Mouse (Mus musculus) myocyte (in vitro differentiated cells): ENCODE data around the gene AI182371. TPM values are rescaled to one million over a fixed set of nuclear protein-coding genes. Genes with fewer than 3 reads are reported as not detected.

ENCODE experiments used
- H3K27me3 ChIP-seq: one replicate; pipeline ENCODE4 v1.6.1; 2011; ENCODE audit not compliant: control insufficient read depth, insufficient read depth, insufficient read length
- H3K36me3 ChIP-seq: one replicate; pipeline ENCODE4 v1.6.1; 2011; ENCODE audit not compliant: control insufficient read depth, insufficient read depth
- H3K4me2 ChIP-seq: one replicate; pipeline ENCODE4 v1.6.1; 2011; ENCODE audit warnings: low read depth, control low read depth
- H3K4me3 ChIP-seq: one replicate; pipeline ENCODE4 v1.5.1; 2011; ENCODE audit warnings: mild to moderate bottlenecking, control low read depth, moderate library complexity
- H3K79me2 ChIP-seq: one replicate; pipeline ENCODE4 v1.6.1; 2011; ENCODE audit not compliant: control insufficient read depth, insufficient read depth
- H3ac ChIP-seq: one replicate; pipeline ENCODE4 v1.6.1; 2011; ENCODE audit not compliant: control insufficient read depth, insufficient read length
- CEBPB ChIP-seq: IDR thresholded peaks from 2 replicates; pipeline ENCODE4 v1.6.1; 2011; ENCODE audit warnings: mild to moderate bottlenecking, moderate library complexity; ENCODE audit not compliant: poor library complexity, insufficient read depth, severe bottlenecking
- E2F4 ChIP-seq: IDR thresholded peaks from one replicate; pipeline ENCODE4 v1.6.1; 2011; ENCODE audit warnings: mild to moderate bottlenecking, control low read depth, moderate library complexity; ENCODE audit not compliant: insufficient read depth
- MAX ChIP-seq: IDR thresholded peaks from one replicate; pipeline ENCODE4 v1.6.1; 2011; ENCODE audit warnings: low read depth, mild to moderate bottlenecking, control low read depth
- MYOD1 ChIP-seq, 3 experiments: IDR thresholded peaks; one replicate each; pipeline ENCODE4 v1.6.1; 2011; ENCODE audit warnings: control low read depth in 2 of 3, low read depth in 2 of 3, mild to moderate bottlenecking in 2 of 3, moderate library complexity in 1 of 3; ENCODE audit not compliant: insufficient read length in 2 of 3, control insufficient read depth in 1 of 3
- MYOG ChIP-seq, 3 experiments: IDR thresholded peaks; one replicate each; pipeline ENCODE4 v1.6.1; 2011; ENCODE audit warnings: control low read depth in 2 of 3, low read depth in 2 of 3, mild to moderate bottlenecking in 2 of 3; ENCODE audit not compliant: insufficient read length in 2 of 3, control insufficient read depth in 1 of 3, insufficient read depth in 1 of 3
- POLR2A ChIP-seq: IDR thresholded peaks from one replicate; pipeline ENCODE4 v1.6.1; 2011; ENCODE audit warnings: low read depth, mild to moderate bottlenecking, control low read depth, moderate library complexity; ENCODE audit not compliant: insufficient read length
- POLR2AphosphoS2 ChIP-seq: IDR thresholded peaks from one replicate; pipeline ENCODE4 v1.6.1; 2011; ENCODE audit warnings: low read depth, control low read depth; ENCODE audit not compliant: insufficient read length
- REST ChIP-seq: IDR thresholded peaks from one replicate; pipeline ENCODE4 v1.6.1; 2011; ENCODE audit warnings: mild to moderate bottlenecking, control low read depth, moderate library complexity; ENCODE audit not compliant: insufficient read depth, insufficient read length
- SRF ChIP-seq: IDR thresholded peaks from one replicate; pipeline ENCODE4 v1.6.1; 2011; ENCODE audit warnings: low read depth; ENCODE audit not compliant: control insufficient read depth, insufficient read length
- TCF12 ChIP-seq: IDR thresholded peaks from one replicate; pipeline ENCODE4 v1.6.1; 2011; ENCODE audit warnings: mild to moderate bottlenecking, control low read depth; ENCODE audit not compliant: poor library complexity, insufficient read depth, severe bottlenecking
- TCF3 ChIP-seq: IDR thresholded peaks from one replicate; pipeline ENCODE4 v1.6.1; 2011; ENCODE audit warnings: low read depth, control low read depth; ENCODE audit not compliant: insufficient read length
- USF1 ChIP-seq: IDR thresholded peaks from one replicate; pipeline ENCODE4 v1.6.1; 2011; ENCODE audit warnings: low read depth, mild to moderate bottlenecking, control low read depth, moderate library complexity
- polyA plus RNA-seq: library from polyadenylated mRNA; unstranded; fragments of >200 nt; fragmentation: generic; extraction: Trizol; gene quantifications from one replicate; pipeline ENCODE4 v1.2.1, GENCODE M21; 2012; ENCODE audit warnings: missing spikeins

The AI182371 gene
- polyA plus RNA-seq, result 0.05 TPM

DNA sequence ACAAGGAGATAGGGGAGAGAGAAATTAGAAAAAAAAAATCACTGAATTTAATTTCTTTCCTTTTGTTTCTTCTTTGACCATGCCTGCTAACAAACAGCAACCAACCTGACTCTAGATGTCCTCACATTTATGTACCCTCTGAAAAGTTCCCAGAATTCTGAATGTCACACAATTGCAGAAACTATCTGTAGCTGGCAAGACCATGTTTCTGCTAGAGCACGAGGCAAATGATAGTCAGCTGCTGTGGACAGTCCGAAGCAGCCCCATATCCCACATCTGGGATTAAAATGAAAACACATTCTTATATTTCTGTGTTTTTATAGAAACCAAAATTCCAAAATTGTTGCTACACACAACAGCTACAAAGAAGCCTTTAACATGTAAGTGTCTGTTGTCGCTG is at the start of gene AI182371:
AI182371 (minus strand) TSS at position 101 of the 400 bp plus-strand sequence.
- H3K4me2 ChIP-seq, result no peak within 1 kb of the TSS
- no peaks in the 10 kb centered on the region for H3K79me2 ChIP-seq
- peaks cover 14% of the 10 kb centered on the region for H3K27me3 ChIP-seq
- H3K4me3 ChIP-seq, result no peak within 1 kb of the TSS
- H3ac ChIP-seq, result no peak within 1 kb of the TSS
- H3K36me3 ChIP-seq, result no peaks in the 10 kb centered on the region
- TF ChIP-seq REST (no peak), E2F4 (no peak), CEBPB (no peak), SRF (no peak), MYOG (IDR thresholded peaks at IDR 0.05; ENCODE audit: control insufficient read depth in 1 of 3, insufficient read depth in 1 of 3, insufficient read length in 2 of 3, low read depth in 2 of 3) (no peak), MYOD1 (IDR thresholded peaks at IDR 0.05; ENCODE audit: control insufficient read depth in 1 of 3, insufficient read length in 2 of 3, low read depth in 2 of 3) (no peak), POLR2A (no peak), POLR2AphosphoS2 (no peak), TCF12 (no peak), MAX (no peak), TCF3 (no peak), USF1 (no peak)

DNA sequence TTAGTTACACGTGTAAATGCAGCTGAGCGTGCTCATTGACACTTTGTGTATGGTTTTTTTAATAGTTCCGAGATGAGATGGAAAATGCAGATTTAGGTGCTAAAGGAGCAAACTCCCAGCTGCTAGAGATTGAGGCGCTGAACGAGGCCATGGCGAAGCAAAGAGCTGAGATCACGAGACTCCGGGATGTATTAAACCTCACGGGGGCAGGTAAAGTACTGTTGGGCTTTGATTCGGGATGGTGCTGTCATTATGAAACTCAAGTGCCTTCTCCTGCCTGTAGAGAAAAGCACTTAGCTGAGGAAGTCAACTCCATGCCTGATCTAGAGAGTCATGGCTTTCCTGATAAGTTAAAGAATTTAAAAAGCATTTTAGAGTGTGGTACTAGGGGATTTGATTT is 47.5 kb upstream of the AI182371 start:
- H3K79me2 ChIP-seq, result no peaks in the 10 kb centered on the region
- no peak for TF ChIP-seq TCF3
- H3ac ChIP-seq, result no peak overlapping the region
- H3K4me2 ChIP-seq, result no peak overlapping the region
- no peaks in the 10 kb centered on the region for H3K27me3 ChIP-seq
- H3K4me3 ChIP-seq, result no peak overlapping the region
- peaks cover 58% of the 10 kb centered on the region for H3K36me3 ChIP-seq

DNA sequence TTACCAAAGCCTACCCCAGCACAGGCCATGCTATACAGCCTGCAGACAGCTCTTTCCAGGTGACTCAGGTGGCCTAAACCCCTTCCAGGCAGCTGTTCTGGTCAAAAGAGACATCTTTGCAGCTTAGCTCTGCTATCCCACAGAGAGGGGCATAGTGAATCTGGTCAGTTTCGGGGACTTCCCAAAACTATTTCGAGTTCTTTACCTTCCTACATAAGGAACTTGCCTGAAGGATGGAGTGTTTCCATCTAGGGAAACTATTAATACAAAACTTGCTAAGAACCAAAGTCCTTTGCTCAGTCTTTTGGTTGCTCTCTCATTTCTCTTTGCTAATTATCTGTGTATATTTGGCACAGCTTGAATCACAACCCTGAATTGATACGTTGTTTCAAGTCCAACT is 40.3 kb upstream of the AI182371 start:
- H3K79me2 ChIP-seq, result no peaks in the 10 kb centered on the region
- no peak overlapping the region for H3ac ChIP-seq
- no peaks in the 10 kb centered on the region for H3K27me3 ChIP-seq
- TF ChIP-seq MAX, result no peak
- no peak for TF ChIP-seq TCF3
- no peak for TF ChIP-seq POLR2AphosphoS2
- no peak for TF ChIP-seq SRF
- no peak for TF ChIP-seq MYOD1 (IDR thresholded peaks at IDR 0.05; ENCODE audit: control insufficient read depth in 1 of 3, insufficient read length in 2 of 3, low read depth in 2 of 3)
- TF ChIP-seq CEBPB, result no peak
- TF ChIP-seq TCF12, result no peak
- no peak for TF ChIP-seq MYOG (IDR thresholded peaks at IDR 0.05; ENCODE audit: control insufficient read depth in 1 of 3, insufficient read depth in 1 of 3, insufficient read length in 2 of 3, low read depth in 2 of 3)
- no peak for TF ChIP-seq REST
- TF ChIP-seq POLR2A, result no peak
- no peak for TF ChIP-seq E2F4
- TF ChIP-seq USF1, result no peak
- no peak overlapping the region for H3K4me3 ChIP-seq
- H3K4me2 ChIP-seq, result no peak overlapping the region
- peaks cover 68% of the 10 kb centered on the region for H3K36me3 ChIP-seq

DNA sequence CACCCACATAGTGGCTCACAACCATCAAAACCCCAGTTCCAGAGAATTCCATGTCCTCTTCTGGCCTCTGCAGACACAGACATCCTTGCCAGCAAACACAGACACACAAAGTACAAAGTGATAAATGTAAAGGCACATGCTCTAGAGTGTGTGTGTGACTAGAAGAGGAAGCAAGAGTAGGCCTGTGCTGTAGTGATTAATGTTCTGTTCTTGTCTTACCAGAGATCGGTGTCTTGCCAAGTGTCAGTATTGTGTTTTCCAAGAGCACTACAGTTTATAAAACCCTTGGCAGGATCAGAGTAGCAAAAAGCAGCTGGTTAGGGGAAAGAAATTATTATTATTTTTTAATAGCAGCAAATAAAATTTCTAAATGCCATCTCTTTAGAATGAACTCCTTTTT is 37.2 kb upstream of the AI182371 start:
- Histone ChIP-seq H3K36me3 (peaks cover 50% of the 10 kb centered on the region), H3K79me2 (no peaks in the 10 kb centered on the region), H3K27me3 (no peaks in the 10 kb centered on the region), H3K4me2 (no peak overlapping the region), H3K4me3 (no peak overlapping the region), H3ac (no peak overlapping the region)
- TF ChIP-seq TCF12 (no peak), E2F4 (no peak), POLR2A (no peak), MYOD1 (IDR thresholded peaks at IDR 0.05; ENCODE audit: control insufficient read depth in 1 of 3, insufficient read length in 2 of 3, low read depth in 2 of 3) (no peak), CEBPB (no peak), SRF (no peak), USF1 (no peak), MYOG (IDR thresholded peaks at IDR 0.05; ENCODE audit: control insufficient read depth in 1 of 3, insufficient read depth in 1 of 3, insufficient read length in 2 of 3, low read depth in 2 of 3) (no peak), TCF3 (no peak), REST (no peak), MAX (no peak), POLR2AphosphoS2 (no peak)

DNA sequence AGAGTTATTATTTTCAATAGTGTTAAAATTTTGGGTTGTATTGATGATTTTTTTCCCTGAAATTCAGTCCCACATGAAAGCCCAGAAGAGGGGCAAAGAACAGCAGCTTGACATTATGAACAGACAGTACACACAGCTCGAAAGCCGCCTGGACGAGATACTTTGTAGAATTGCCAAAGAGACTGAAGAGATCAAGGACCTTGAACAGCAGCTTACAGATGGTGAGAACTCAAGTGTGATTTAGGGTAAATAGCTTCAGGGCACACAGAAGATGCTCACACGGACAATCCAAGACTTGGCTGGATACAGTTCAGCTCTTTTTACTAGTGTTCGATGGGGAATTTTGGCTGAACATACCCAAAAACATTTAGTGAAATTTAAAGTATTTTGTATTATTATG is 32.5 kb upstream of the AI182371 start:
- peaks cover 26% of the 10 kb centered on the region for H3K36me3 ChIP-seq
- TF ChIP-seq REST, result no peak
- no peak for TF ChIP-seq MAX
- no peak for TF ChIP-seq POLR2AphosphoS2
- TF ChIP-seq USF1, result no peak
- TF ChIP-seq TCF12, result no peak
- TF ChIP-seq MYOD1 (IDR thresholded peaks at IDR 0.05; ENCODE audit: control insufficient read depth in 1 of 3, insufficient read length in 2 of 3, low read depth in 2 of 3), result no peak
- no peak for TF ChIP-seq SRF
- no peak overlapping the region for H3K4me3 ChIP-seq
- H3K27me3 ChIP-seq, result no peaks in the 10 kb centered on the region
- peaks cover 3% of the 10 kb centered on the region for H3K79me2 ChIP-seq
- H3K4me2 ChIP-seq, result no peak overlapping the region
- H3ac ChIP-seq, result no peak overlapping the region
